Mouse (Mus musculus) stomach, embryonic 16.5 days (tissue): Measurements from ENCODE around the gene Rho. TPM values are rescaled to one million over a fixed set of nuclear protein-coding genes. Genes with fewer than 3 reads are reported as not detected.
A peak's percentile ranks its signal among the peaks of the same experiment; 100 is the strongest.

ENCODE experiments used
- ATAC-seq: fragments of 200-750 bp; cut with Nextera tagmentation; 2 replicates; pipeline ENCODE4 v1.8.0; 2017; ENCODE audit warnings: moderate number of reproducible peaks, moderate TSS enrichment; ENCODE audit not compliant: insufficient read depth, low FRiP score
- H3K27ac ChIP-seq: fragments of 300-500 bp; sonication (generic); 2 replicates; pipeline ENCODE4 v1.5.1; 2014; ENCODE audit warnings: low read length
- H3K27me3 ChIP-seq: fragments of 300-500 bp; sonication (generic); 2 replicates; pipeline ENCODE4 v1.6.1; 2014; ENCODE audit warnings: low read length, control low read depth, mixed read lengths; ENCODE audit not compliant: control insufficient read depth, insufficient read depth
- H3K36me3 ChIP-seq: fragments of 300-500 bp; sonication (generic); 2 replicates; pipeline ENCODE4 v1.6.1; 2014; ENCODE audit warnings: low read length; ENCODE audit not compliant: control insufficient read depth, insufficient read depth
- H3K4me1 ChIP-seq: fragments of 300-500 bp; sonication (generic); 2 replicates; pipeline ENCODE4 v1.6.1; 2014; ENCODE audit warnings: low read length, control low read depth, mixed read lengths; ENCODE audit not compliant: control insufficient read depth, insufficient read depth
- H3K4me2 ChIP-seq: fragments of 300-500 bp; sonication (generic); 2 replicates; pipeline ENCODE4 v1.6.1; 2014; ENCODE audit warnings: low read depth, low read length, mixed read lengths
- H3K4me3 ChIP-seq: fragments of 300-500 bp; sonication (generic); replicated peaks from 2 replicates; pipeline ENCODE4 v1.5.1; 2014; ENCODE audit warnings: mild to moderate bottlenecking, low read length
- H3K9ac ChIP-seq: fragments of 300-500 bp; sonication (generic); 2 replicates; pipeline ENCODE4 v1.6.1; 2014; ENCODE audit warnings: low read length
- H3K9me3 ChIP-seq: fragments of 300-500 bp; sonication (generic); replicated peaks from 2 replicates; pipeline ENCODE4 v1.6.1; 2016; ENCODE audit warnings: low read length, control low read depth; ENCODE audit not compliant: control insufficient read depth
- WGBS: fragments of 180-500 bp; shearing (Covaris S2); extraction: QIAGEN DNeasy Blood & Tissue Kit; methylation state at CpG from one replicate; pipeline ENCODE4 v1.1.7; 2014; 5-methylcytosine and 5-hydroxymethylcytosine counted together
- polyA plus RNA-seq: library from polyadenylated mRNA; unstranded; fragments of >200 nt; fragmentation: Nextera tagmentation; extraction: Ambion mirVana; gene quantifications from 2 replicates; pipeline ENCODE4 v1.2.1, GENCODE M21; 2015

Gene Rho
- polyA plus RNA-seq, 1 experiment from 2014 or later, result 0.09 TPM

DNA sequence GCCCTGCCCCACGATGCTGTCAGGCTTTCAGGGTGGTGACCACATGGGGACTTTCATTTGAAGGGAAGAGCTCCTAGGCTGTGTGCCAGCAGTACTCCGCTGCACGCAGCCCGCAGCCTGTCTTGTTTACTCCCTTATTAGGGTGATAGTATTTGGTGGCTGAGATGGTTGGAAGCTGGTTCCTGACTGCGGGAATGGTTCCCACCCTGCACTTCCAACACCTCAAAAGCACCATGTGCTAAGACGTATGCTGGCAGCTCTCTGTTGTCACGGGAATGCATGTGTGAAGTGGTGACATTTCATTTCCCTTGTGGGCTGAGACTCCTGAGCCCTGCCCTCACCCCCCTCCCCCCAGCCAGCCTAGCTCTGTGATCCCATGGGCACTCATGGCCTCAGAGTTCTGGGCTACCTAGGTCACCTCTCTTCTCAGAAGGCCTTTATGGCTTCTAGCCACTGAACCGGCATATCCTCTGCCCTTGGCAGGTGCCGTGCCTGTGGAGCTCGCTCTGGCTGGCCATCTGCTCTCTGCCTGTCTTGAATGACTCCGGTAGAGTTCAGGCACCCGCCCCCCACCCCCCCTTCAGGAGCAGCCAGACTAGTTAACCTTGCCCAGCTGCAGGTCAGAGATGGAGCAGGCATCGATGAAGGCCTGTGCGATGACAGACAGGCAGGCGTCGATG, 25.5 kb downstream of the Rho start:
- Histone ChIP-seq H3K9me3 (no peaks in the 10 kb centered on the region), H3K4me1 (peaks cover 36% of the 10 kb centered on the region)
- peak; percentile 54 for ATAC-seq

GRCm38 (mm10) chr6:115957681-115958080, 26.1 kb downstream of the Rho start:
- WGBS, result 53% methylated on average over 6 of the region's 6 CpGs
- peak overlapping the region; percentile 44 for H3K9ac ChIP-seq
- H3K9me3 ChIP-seq, result no peaks in the 10 kb centered on the region
- no peak overlapping the region for H3K4me2 ChIP-seq
- peak overlapping the region; percentile 74; the same call in 1 of the 2 replicates for H3K27ac ChIP-seq
- no peak for ATAC-seq
- H3K4me3 ChIP-seq, result no peak overlapping the region
- H3K27me3 ChIP-seq, result no peaks in the 10 kb centered on the region
- peaks cover 36% of the 10 kb centered on the region for H3K4me1 ChIP-seq
- H3K36me3 ChIP-seq, result no peaks in the 10 kb centered on the region

More for the DNA sequence above, 25.5 kb downstream of the Rho start:
- H3K27ac ChIP-seq, result peak overlapping the region; percentile 74
- H3K4me2 ChIP-seq, result no peak overlapping the region
- peak overlapping the region; percentile 44; the same call in 1 of the 2 replicates for H3K9ac ChIP-seq
- H3K4me3 ChIP-seq, result no peak overlapping the region
- no peaks in the 10 kb centered on the region for H3K36me3 ChIP-seq
- H3K27me3 ChIP-seq, result no peaks in the 10 kb centered on the region
- whole genome bisulfite sequencing, result 34% methylated on average over 16 of the region's 16 CpGs

DNA sequence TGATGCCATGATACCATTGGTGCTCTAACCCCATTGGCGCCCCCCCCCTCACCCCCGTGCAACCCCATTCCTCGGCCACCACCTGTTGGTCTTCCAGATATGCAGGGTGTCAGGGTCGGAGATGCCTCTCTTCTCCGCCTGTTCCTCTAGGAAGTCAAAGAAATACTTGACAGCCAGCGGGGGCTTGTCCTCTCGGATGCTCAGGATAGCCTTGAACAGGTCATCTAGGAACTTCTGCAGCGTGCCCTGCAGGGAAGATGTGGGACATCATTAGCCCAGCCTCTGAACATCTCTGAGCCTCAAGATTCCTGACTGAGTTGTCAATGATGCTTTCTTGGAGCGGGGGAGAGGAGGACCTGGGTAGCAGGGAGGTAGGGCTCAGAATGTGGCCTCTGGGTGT, 26.9 kb downstream of the Rho start:
- Histone ChIP-seq H3K9me3 (no peaks in the 10 kb centered on the region), H3K4me2 (no peak overlapping the region), H3K4me1 (peaks cover 36% of the 10 kb centered on the region), H3K9ac (peak overlapping the region; percentile 43; the same call in 1 of the 2 replicates), H3K27me3 (no peaks in the 10 kb centered on the region), H3K4me3 (no peak overlapping the region), H3K36me3 (no peaks in the 10 kb centered on the region), H3K27ac (peak overlapping the region; percentile 64; the same call in 1 of the 2 replicates)
- 87% methylated on average over 9 of the region's 9 CpGs for WGBS
- no peak for ATAC-seq

DNA sequence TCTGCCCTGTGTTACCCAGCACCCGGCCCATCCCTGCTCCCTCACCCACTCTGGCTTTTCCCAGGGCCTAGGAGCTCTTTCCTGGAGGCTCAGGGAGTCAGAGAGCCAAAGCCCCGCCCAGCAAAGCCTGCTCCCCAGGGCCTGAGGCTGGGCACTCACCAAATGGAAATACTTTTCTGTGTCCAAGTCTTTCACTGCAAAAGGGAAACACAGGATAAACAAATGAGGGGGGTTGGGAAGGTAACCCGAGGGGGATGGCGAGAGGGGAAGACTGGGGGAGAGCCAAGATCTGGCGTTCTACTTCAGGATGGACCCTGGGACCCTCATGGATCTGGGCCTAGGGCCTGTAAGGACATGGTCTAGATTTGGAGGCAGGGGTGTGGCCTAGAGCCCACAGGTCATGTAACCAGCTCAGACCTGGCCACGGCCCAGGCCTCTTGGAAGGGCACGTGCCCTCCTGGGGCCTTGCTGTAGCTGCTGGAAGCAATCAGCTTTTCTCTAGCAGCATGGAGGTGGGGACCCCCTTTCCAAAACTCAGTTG, 27.7 kb downstream of the Rho start:
- peaks cover 36% of the 10 kb centered on the region for H3K4me1 ChIP-seq
- no peaks in the 10 kb centered on the region for H3K9me3 ChIP-seq
- H3K27ac ChIP-seq, result peak overlapping the region; percentile 64; the same call in 1 of the 2 replicates
- H3K4me2 ChIP-seq, result no peak overlapping the region
- peak overlapping the region; percentile 43 for H3K9ac ChIP-seq
- H3K36me3 ChIP-seq, result no peaks in the 10 kb centered on the region
- no peaks in the 10 kb centered on the region for H3K27me3 ChIP-seq
- peak; percentile 56; the same call in 1 of the 2 replicates for ATAC-seq
- WGBS, result 58% methylated on average over 7 of the region's 7 CpGs
- no peak overlapping the region for H3K4me3 ChIP-seq

DNA sequence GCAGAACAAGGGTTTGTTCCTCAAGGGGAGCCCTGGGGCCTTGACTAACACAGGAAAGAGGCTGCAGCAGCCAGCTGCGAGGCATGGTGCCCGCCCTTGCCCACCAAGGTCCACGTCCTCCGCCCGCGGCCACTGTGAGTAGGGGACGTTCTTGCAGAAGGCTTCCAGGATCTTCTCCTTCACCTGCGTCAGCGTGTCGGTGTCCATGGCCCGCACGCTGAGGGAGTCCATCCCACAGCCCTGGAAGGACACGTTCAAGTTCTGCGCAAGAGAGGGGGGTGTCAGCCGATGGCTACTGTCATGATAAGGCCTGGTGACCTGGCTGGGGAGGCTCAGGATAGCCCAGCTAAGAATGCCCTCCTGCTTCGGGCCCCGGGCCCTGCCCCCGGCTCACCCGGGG, 28.8 kb downstream of the Rho start:
- 91% methylated on average over 19 of the region's 19 CpGs for WGBS
- ATAC-seq, result no peak
- Histone ChIP-seq H3K4me2 (no peak overlapping the region), H3K9ac (no peak overlapping the region), H3K27me3 (no peaks in the 10 kb centered on the region), H3K27ac (no peak overlapping the region), H3K4me1 (peaks cover 31% of the 10 kb centered on the region), H3K4me3 (no peak overlapping the region), H3K9me3 (no peaks in the 10 kb centered on the region), H3K36me3 (no peaks in the 10 kb centered on the region)

- H3K9me3 ChIP-seq, result no peaks in the 10 kb centered on the region
- H3K9ac ChIP-seq, result no peak overlapping the region
- no peak for ATAC-seq
- H3K27ac ChIP-seq, result no peak overlapping the region
- no peaks in the 10 kb centered on the region for H3K27me3 ChIP-seq
- 89% methylated on average over 3 of the region's 3 CpGs for WGBS
- peaks cover 26% of the 10 kb centered on the region for H3K4me1 ChIP-seq
- H3K4me3 ChIP-seq, result no peak overlapping the region
- H3K4me2 ChIP-seq, result no peak overlapping the region
- H3K36me3 ChIP-seq, result no peaks in the 10 kb centered on the region
Measured at GRCm38 (mm10) chr6:115961743-115962142, 30.2 kb downstream of the Rho start.

DNA sequence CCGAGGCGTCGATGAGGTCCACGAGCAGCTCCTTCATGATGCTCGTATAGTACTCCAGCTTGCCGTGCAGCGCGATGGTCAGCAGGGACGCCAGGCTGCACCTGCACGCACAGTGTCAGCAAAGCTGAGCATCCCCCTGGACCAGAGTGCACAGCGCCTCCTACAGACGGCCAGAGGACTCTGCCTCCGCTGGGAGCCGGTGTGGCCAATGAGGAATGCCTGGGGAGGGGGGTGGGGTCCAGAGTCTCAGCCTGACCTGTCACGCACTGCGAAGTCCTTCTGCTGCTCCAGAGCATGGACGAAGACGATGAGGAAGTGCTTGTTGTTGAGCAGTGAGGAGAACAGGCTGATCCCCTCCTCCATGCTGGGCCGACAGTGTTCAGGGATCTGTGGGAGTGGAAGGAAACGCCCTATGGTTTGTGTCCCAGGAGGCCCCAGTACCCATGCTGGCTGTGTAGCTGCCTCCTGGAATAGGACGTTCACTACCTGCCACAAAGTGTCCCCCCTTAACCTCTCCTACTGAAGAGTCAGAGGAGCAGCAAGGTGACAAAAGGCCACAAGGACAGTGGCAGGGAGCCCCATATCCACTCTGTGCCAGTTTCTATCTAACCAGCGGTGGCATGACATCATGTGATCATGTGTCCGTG, 31.0 kb downstream of the Rho start:
- Histone ChIP-seq H3K9me3 (no peaks in the 10 kb centered on the region), H3K36me3 (no peaks in the 10 kb centered on the region), H3K4me1 (peaks cover 18% of the 10 kb centered on the region), H3K9ac (no peak overlapping the region), H3K27ac (no peak overlapping the region), H3K4me2 (no peak overlapping the region), H3K27me3 (no peaks in the 10 kb centered on the region), H3K4me3 (no peak overlapping the region)
- 57% methylated on average over 23 of the region's 23 CpGs for WGBS
- ATAC-seq, result no peak

GRCm38 (mm10) chr6:115963656-115964055, 32.1 kb downstream of the Rho start:
- Histone ChIP-seq H3K4me2 (no peak overlapping the region), H3K4me1 (peaks cover 12% of the 10 kb centered on the region), H3K36me3 (no peaks in the 10 kb centered on the region), H3K27me3 (no peaks in the 10 kb centered on the region), H3K9ac (no peak overlapping the region), H3K4me3 (no peak overlapping the region), H3K27ac (no peak overlapping the region), H3K9me3 (no peaks in the 10 kb centered on the region)
- no peak for ATAC-seq
- WGBS, result 77% methylated on average over 9 of the region's 9 CpGs

DNA sequence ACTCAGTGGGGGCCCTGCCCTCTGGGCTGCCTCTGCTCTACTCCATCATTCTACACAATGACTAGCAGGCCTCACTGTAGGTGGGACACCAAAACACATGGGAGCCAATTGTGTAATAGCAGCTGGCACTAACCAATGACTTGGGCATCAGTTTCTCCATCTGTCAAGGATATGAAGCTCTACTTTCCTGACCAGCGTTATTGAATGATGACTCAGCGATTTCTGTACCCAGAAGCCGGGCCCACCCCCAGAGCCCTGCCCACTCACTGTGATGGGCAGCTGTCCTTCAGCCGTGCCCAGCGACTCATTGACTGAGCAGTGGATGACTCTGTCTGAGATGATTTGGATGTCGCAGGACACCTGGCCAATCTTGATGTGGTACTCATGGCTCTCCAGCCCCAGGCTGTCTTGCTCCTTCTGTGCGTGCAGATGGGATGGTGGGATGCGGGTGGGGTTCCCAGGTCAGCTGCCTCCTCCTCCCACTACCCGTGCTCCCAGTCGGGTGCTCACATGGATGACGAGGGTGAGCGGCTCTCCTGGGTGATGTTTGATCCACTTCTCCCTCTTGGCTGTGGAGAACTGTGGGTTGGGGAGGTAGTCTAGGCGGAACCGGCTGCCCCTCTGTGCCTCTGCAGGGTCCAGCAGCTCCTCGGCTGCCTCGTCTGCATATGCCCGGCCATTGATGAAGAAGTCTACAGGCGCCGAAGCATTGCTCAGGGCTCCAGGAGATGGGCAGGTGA, 34.8 kb downstream of the Rho start:
- no peak overlapping the region for H3K4me3 ChIP-seq
- H3K4me2 ChIP-seq, result no peak overlapping the region
- H3K9ac ChIP-seq, result no peak overlapping the region
- H3K9me3 ChIP-seq, result no peaks in the 10 kb centered on the region
- H3K36me3 ChIP-seq, result no peaks in the 10 kb centered on the region
- peaks cover under 1% of the 10 kb centered on the region for H3K4me1 ChIP-seq
- H3K27ac ChIP-seq, result no peak overlapping the region
- ATAC-seq, result no peak
- WGBS, result 94% methylated on average over 19 of the region's 19 CpGs
- no peaks in the 10 kb centered on the region for H3K27me3 ChIP-seq
